Mouse (Mus musculus) cerebellum, adult 2 months (tissue): ENCODE measurements at regions not wholly inside any gene's neighbourhood (a gene's known extent, or its start where the extent isn't known, plus 50 kb on each side); places are given as distances from the start of the nearest gene placed in this dataset.

Source experiments
- DNase-seq, 2 experiments: peaks; one replicate each; pipeline ENCODE4 v3.0.0; 2021
- H3K27ac ChIP-seq: fragments of 200-500 bp; 2 replicates; pipeline ENCODE4 v1.5.1; 2012; ENCODE audit warnings: low read length, control low read depth, inconsistent platforms; ENCODE audit not compliant: insufficient read depth
- H3K27me3 ChIP-seq: fragments of 200-500 bp; 2 replicates; pipeline ENCODE4 v1.6.1; 2012; ENCODE audit warnings: inconsistent platforms, mild to moderate bottlenecking, low read length, moderate library complexity; ENCODE audit not compliant: control insufficient read depth, insufficient read depth
- H3K4me1 ChIP-seq: fragments of 200-500 bp; 2 replicates; pipeline ENCODE4 v1.6.1; 2011; ENCODE audit warnings: low read length; ENCODE audit not compliant: control insufficient read depth, insufficient read depth
- H3K4me3 ChIP-seq: fragments of 200-500 bp; replicated peaks from 2 replicates; pipeline ENCODE3; 2011; ENCODE audit warnings: mild to moderate bottlenecking, low read depth, low read length, control low read depth; ENCODE audit not compliant: insufficient read depth
- CTCF ChIP-seq: fragments of 200-500 bp; IDR thresholded peaks from 2 replicates; pipeline ENCODE4 v1.5.1; 2011; ENCODE audit warnings: low read depth, mild to moderate bottlenecking, control low read depth, low read length, moderate library complexity, borderline replicate concordance; ENCODE audit not compliant: insufficient read depth
- POLR2A ChIP-seq: fragments of 200-500 bp; IDR thresholded peaks from 2 replicates; pipeline ENCODE4 v1.6.1; 2011; ENCODE audit warnings: low read length, control low read depth, borderline replicate concordance; ENCODE audit not compliant: insufficient read depth
- WGBS: fragments of 180-500 bp; shearing (Covaris S2); methylation state at CpG from one replicate; pipeline ENCODE4 v1.1.7; 2018; 5-methylcytosine and 5-hydroxymethylcytosine counted together

DNA sequence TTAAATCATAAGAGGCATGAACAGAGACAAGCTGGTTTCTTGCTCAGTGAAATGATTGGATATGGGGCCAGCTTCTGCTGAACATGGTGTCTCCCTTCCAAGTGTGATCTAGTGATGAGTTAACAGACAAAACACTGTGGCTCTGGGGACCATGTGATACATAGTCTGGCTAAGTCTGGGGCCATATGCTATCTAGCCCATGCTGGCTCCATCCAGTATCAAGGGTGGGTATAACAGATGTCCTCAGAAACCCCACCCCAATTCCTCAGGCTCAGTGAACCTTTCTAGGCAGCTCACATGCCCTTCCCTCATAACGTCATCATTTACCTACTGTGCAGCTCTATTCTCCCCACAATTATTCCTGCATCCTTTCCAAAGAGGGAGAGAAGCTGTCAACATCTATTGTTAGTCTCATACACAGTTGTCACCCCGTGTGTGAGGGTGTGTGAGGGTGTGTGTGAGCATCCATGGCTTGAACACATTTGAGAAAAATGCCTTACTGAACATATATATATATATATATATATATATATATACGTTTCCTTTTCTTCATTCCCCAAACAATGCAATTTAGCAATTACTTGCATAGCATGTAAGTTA lies 73.9 kb upstream of the Wscd1 start:
- H3K4me3 ChIP-seq, result no peak overlapping the region
- 72% methylated on average over 3 of the region's 3 CpGs for WGBS
- no peak for TF ChIP-seq POLR2A
- no peak for TF ChIP-seq CTCF
- peaks cover 8% of the 10 kb centered on the region for H3K4me1 ChIP-seq
- no peaks in the 10 kb centered on the region for H3K27me3 ChIP-seq
- no peak overlapping the region for H3K27ac ChIP-seq
- DNase-seq, result no peak

DNA sequence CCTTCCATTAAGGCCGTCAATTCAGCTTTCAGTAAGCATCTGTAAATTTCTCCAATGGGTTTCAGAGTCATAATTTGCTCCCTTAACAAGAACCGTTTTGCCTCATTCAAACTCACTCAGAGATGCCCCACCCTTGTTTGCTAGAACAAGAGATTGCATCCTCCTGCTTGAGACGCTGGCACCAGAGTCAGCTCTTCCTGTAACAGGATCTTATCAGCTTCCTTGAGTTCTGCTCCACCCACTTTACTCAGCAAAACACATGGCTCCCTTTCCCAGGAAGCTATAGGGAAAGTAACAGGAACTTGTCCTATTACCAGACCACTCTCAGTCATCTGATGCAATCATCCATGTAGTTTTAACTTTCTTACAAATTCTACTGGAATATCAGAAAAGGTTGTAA lies 52.7 kb upstream of the Wscd1 start:
- WGBS, result 79% methylated on average over 3 of the region's 3 CpGs
- H3K4me3 ChIP-seq, result no peak overlapping the region
- no peak for DNase-seq
- no peak overlapping the region for H3K27ac ChIP-seq
- H3K27me3 ChIP-seq, result no peaks in the 10 kb centered on the region
- TF ChIP-seq POLR2A (no peak), CTCF (no peak)
- no peaks in the 10 kb centered on the region for H3K4me1 ChIP-seq

DNA sequence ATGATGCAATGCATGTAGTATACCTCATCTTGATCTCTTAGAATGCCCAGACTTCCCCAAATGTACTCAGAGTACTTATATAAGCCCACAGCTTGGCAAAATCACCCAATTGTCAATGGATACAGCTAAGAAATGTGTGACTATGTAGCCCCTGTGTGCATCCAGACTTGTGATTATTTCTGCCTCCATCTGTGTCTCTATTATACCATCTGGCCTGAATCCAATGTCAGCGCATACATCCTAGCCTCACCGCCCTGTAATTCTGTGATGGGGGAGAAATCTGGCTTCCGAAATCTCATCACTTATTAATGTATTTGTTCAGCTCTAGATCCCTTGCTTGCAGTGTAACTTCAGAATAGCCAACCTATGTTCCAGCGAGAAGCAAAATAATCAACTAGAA lies 50.9 kb upstream of the Wscd1 start:
- Histone ChIP-seq H3K4me3 (no peak overlapping the region), H3K4me1 (no peaks in the 10 kb centered on the region), H3K27me3 (no peaks in the 10 kb centered on the region), H3K27ac (no peak overlapping the region)
- TF ChIP-seq CTCF (no peak), POLR2A (no peak)
- 51% methylated on average over 4 of the region's 4 CpGs for WGBS
- DNase-seq, result no peak
